Mouse (Mus musculus): ENCODE measurements around the gene Ube2l6. TPM values are rescaled to one million over a fixed set of nuclear protein-coding genes. Genes with fewer than 3 reads are reported as not detected.
"Not testable (repeated sequence)": the region's sequence is repeated elsewhere in the genome, so short reads cannot be mapped to it uniquely, and the experiment has no call there.

The Ube2l6 gene
- polyA plus RNA-seq, 1 experiment from 2014 or later: 114 TPM

GRCm38 (mm10) chr2:84792516-84792915 lies 6.1 kb upstream of the Ube2l6 start:
- no peak for ATAC-seq (ENCODE audit: extremely low read depth, insufficient number of reproducible peaks, low FRiP score, low TSS enrichment)
- no peaks in the 10 kb centered on the region for H3K27me3 ChIP-seq (replicated peaks)
- WGBS: 49% methylated on average over 3 of the region's 3 CpGs

GRCm38 (mm10) chr2:84793154-84793553 lies 5.5 kb upstream of the Ube2l6 start:
- no peak for ATAC-seq (ENCODE audit: extremely low read depth, insufficient number of reproducible peaks, low FRiP score, low TSS enrichment)
- WGBS: 88% methylated on average over 3 of the region's 3 CpGs
- H3K27ac ChIP-seq (replicated peaks): no peak overlapping the region
- H3K27me3 ChIP-seq (replicated peaks): no peaks in the 10 kb centered on the region
- peaks cover 22% of the 10 kb centered on the region for H3K4me1 ChIP-seq
- no peak overlapping the region for H3K4me3 ChIP-seq
- peaks cover 19% of the 10 kb centered on the region; the same call in 1 of the 2 replicates for H3K9me3 ChIP-seq
- H3K9ac ChIP-seq: no peak overlapping the region
- H3K36me3 ChIP-seq: no peaks in the 10 kb centered on the region
- H3K4me2 ChIP-seq: no peak overlapping the region

More at GRCm38 (mm10) chr2:84792516-84792915, 6.1 kb upstream of the Ube2l6 start:
- H3K4me3 ChIP-seq: no peak overlapping the region
- H3K9me3 ChIP-seq: peaks cover 19% of the 10 kb centered on the region; the same call in 1 of the 2 replicates
- no peaks in the 10 kb centered on the region for H3K36me3 ChIP-seq
- H3K4me1 ChIP-seq: peaks cover 18% of the 10 kb centered on the region
- peak overlapping the region; percentile 16; the same call in 1 of the 2 replicates for H3K4me2 ChIP-seq
- no peak overlapping the region for H3K27ac ChIP-seq (replicated peaks)
- no peak overlapping the region for H3K9ac ChIP-seq

GRCm38 (mm10) chr2:84793871-84794270 lies 4.8 kb upstream of the Ube2l6 start:
- Histone ChIP-seq H3K4me3 (no peak overlapping the region), H3K4me2 (no peak overlapping the region), H3K27me3 (replicated peaks) (no peaks in the 10 kb centered on the region), H3K4me1 (peaks cover 18% of the 10 kb centered on the region), H3K9me3 (peaks cover 19% of the 10 kb centered on the region; the same call in 1 of the 2 replicates), H3K36me3 (no peaks in the 10 kb centered on the region), H3K9ac (no peak overlapping the region), H3K27ac (replicated peaks) (no peak overlapping the region)
- 72% methylated on average over 3 of the region's 3 CpGs for WGBS
- no peak for ATAC-seq (ENCODE audit: extremely low read depth, insufficient number of reproducible peaks, low FRiP score, low TSS enrichment)

GRCm38 (mm10) chr2:84797833-84798492 lies 665 bp upstream of the Ube2l6 start:
- peak overlapping the region; percentile 73 for H3K4me3 ChIP-seq
- WGBS: 12% methylated on average over 13 of the region's 13 CpGs
- H3K9ac ChIP-seq: peak overlapping the region; percentile 86
- H3K36me3 ChIP-seq: peaks cover 4% of the 10 kb centered on the region; the same call in 1 of the 2 replicates
- H3K9me3 ChIP-seq: peaks cover 19% of the 10 kb centered on the region; the same call in 1 of the 2 replicates
- H3K27ac ChIP-seq (replicated peaks): peak overlapping the region; percentile 82
- H3K4me1 ChIP-seq: peaks cover 13% of the 10 kb centered on the region
- no peak for ATAC-seq (ENCODE audit: extremely low read depth, insufficient number of reproducible peaks, low FRiP score, low TSS enrichment)
- peak overlapping the region; percentile 98 for H3K4me2 ChIP-seq
- H3K27me3 ChIP-seq (replicated peaks): no peaks in the 10 kb centered on the region

GRCm38 (mm10) chr2:84799041-84799561 lies 473 bp downstream of the Ube2l6 start:
- WGBS: under 1% methylated on average over 15 of the region's 16 CpGs
- peaks cover 15% of the 10 kb centered on the region for H3K36me3 ChIP-seq
- no peaks in the 10 kb centered on the region for H3K27me3 ChIP-seq (replicated peaks)
- H3K27ac ChIP-seq (replicated peaks): peak overlapping the region; percentile 82
- H3K9ac ChIP-seq: peak overlapping the region; percentile 86
- H3K4me3 ChIP-seq: peak overlapping the region; percentile 73
- H3K4me1 ChIP-seq: peaks cover 13% of the 10 kb centered on the region
- H3K9me3 ChIP-seq: peaks cover 18% of the 10 kb centered on the region; the same call in 1 of the 2 replicates
- peak overlapping the region; percentile 98 for H3K4me2 ChIP-seq
- ATAC-seq (ENCODE audit: extremely low read depth, insufficient number of reproducible peaks, low FRiP score, low TSS enrichment): no peak

GRCm38 (mm10) chr2:84800304-84800703 lies 1.7 kb downstream of the Ube2l6 start:
- no peak for ATAC-seq (ENCODE audit: extremely low read depth, insufficient number of reproducible peaks, low FRiP score, low TSS enrichment)
- Histone ChIP-seq H3K9ac (no peak overlapping the region; the same call in 1 of the 2 replicates), H3K4me1 (peaks cover 13% of the 10 kb centered on the region), H3K27me3 (replicated peaks) (no peaks in the 10 kb centered on the region), H3K27ac (replicated peaks) (peak overlapping the region; percentile 36; the same call in 1 of the 2 replicates), H3K9me3 (peaks cover 7% of the 10 kb centered on the region; the same call in 1 of the 2 replicates), H3K36me3 (peaks cover 24% of the 10 kb centered on the region), H3K4me3 (peak overlapping the region; percentile 73), H3K4me2 (peak overlapping the region; percentile 98)
- WGBS: 57% methylated on average over 4 of the region's 4 CpGs

- H3K9ac ChIP-seq; H3K4me3 ChIP-seq; ATAC-seq (ENCODE audit: extremely low read depth, insufficient number of reproducible peaks, low FRiP score, low TSS enrichment); H3K27me3 ChIP-seq (replicated peaks); H3K27ac ChIP-seq (replicated peaks); H3K9me3 ChIP-seq; H3K4me2 ChIP-seq: not testable (repeated sequence)
- H3K4me1 ChIP-seq: peaks cover 13% of the 10 kb centered on the region
- peaks cover 29% of the 10 kb centered on the region for H3K36me3 ChIP-seq
- 82% methylated on average over 5 of the region's 5 CpGs for WGBS
Observed at GRCm38 (mm10) chr2:84801223-84801622, 2.6 kb downstream of the Ube2l6 start.

GRCm38 (mm10) chr2:84803963-84804362 lies 5.3 kb downstream of the Ube2l6 start:
- 89% methylated on average over 7 of the region's 7 CpGs for whole genome bisulfite sequencing
- Histone ChIP-seq H3K27me3 (replicated peaks) (no peaks in the 10 kb centered on the region), H3K27ac (replicated peaks) (no peak overlapping the region), H3K9ac (no peak overlapping the region), H3K4me1 (peaks cover 9% of the 10 kb centered on the region), H3K36me3 (peaks cover 50% of the 10 kb centered on the region), H3K9me3 (no peaks in the 10 kb centered on the region), H3K4me2 (no peak overlapping the region), H3K4me3 (no peak overlapping the region)
- no peak for ATAC-seq (ENCODE audit: extremely low read depth, insufficient number of reproducible peaks, low FRiP score, low TSS enrichment)

GRCm38 (mm10) chr2:84806546-84806945 lies 7.9 kb downstream of the Ube2l6 start:
- no peak overlapping the region for H3K9ac ChIP-seq
- no peaks in the 10 kb centered on the region for H3K27me3 ChIP-seq (replicated peaks)
- H3K4me1 ChIP-seq: peaks cover 13% of the 10 kb centered on the region
- H3K4me2 ChIP-seq: no peak overlapping the region
- no peak for ATAC-seq (ENCODE audit: extremely low read depth, insufficient number of reproducible peaks, low FRiP score, low TSS enrichment)
- H3K36me3 ChIP-seq: peaks cover 55% of the 10 kb centered on the region
- H3K4me3 ChIP-seq: no peak overlapping the region
- no peak overlapping the region for H3K27ac ChIP-seq (replicated peaks)
- H3K9me3 ChIP-seq: no peaks in the 10 kb centered on the region
- 44% methylated on average over 5 of the region's 5 CpGs for WGBS

GRCm38 (mm10) chr2:84809330-84809729 lies 10.7 kb downstream of the Ube2l6 start:
- Histone ChIP-seq H3K4me2 (no peak overlapping the region), H3K9ac (no peak overlapping the region), H3K4me3 (no peak overlapping the region), H3K9me3 (no peaks in the 10 kb centered on the region), H3K4me1 (peaks cover 27% of the 10 kb centered on the region), H3K27me3 (replicated peaks) (no peaks in the 10 kb centered on the region), H3K27ac (replicated peaks) (no peak overlapping the region), H3K36me3 (peaks cover 37% of the 10 kb centered on the region)
- no peak for ATAC-seq (ENCODE audit: extremely low read depth, insufficient number of reproducible peaks, low FRiP score, low TSS enrichment)

GRCm38 (mm10) chr2:84810526-84810885 lies 11.9 kb downstream of the Ube2l6 start:
- no peaks in the 10 kb centered on the region for H3K27me3 ChIP-seq (replicated peaks)
- peaks cover 31% of the 10 kb centered on the region for H3K36me3 ChIP-seq
- peak overlapping the region; percentile 86 for H3K27ac ChIP-seq (replicated peaks)
- H3K4me2 ChIP-seq: peak overlapping the region; percentile 69
- H3K4me1 ChIP-seq: peaks cover 27% of the 10 kb centered on the region
- WGBS: 66% methylated on average over 6 of the region's 6 CpGs
- no peaks in the 10 kb centered on the region for H3K9me3 ChIP-seq
- H3K4me3 ChIP-seq: 0 out of 2 replicates have a peak overlapping the region, but pooled peaks have one; percentile 43
- peak overlapping the region; percentile 25; the same call in 1 of the 2 replicates for H3K9ac ChIP-seq
- ATAC-seq (ENCODE audit: extremely low read depth, insufficient number of reproducible peaks, low FRiP score, low TSS enrichment): no peak
